Mouse (Mus musculus) forebrain, embryonic 10.5 days (tissue): ENCODE data around the gene Tmem125. TPM values are rescaled to one million over a fixed set of nuclear protein-coding genes. Genes with fewer than 3 reads are reported as not detected.
"Not testable (repeated sequence)": the region's sequence is repeated elsewhere in the genome, so short reads cannot be mapped to it uniquely, and the experiment has no call there.

Experiments
- DNase-seq: peaks from one replicate; pipeline ENCODE4 v3.0.0-alpha.2; 2017; ENCODE audit warnings: low spot score; ENCODE audit errors: extremely low spot score
- H3K27ac ChIP-seq: fragments of 300-500 bp; sonication (generic); 2 replicates; pipeline ENCODE4 v1.5.1; 2016; ENCODE audit warnings: mild to moderate bottlenecking
- H3K27me3 ChIP-seq: fragments of 300-500 bp; sonication (generic); 2 replicates; pipeline ENCODE4 v1.6.1; 2016; ENCODE audit warnings: mild to moderate bottlenecking; ENCODE audit not compliant: poor library complexity, severe bottlenecking
- H3K36me3 ChIP-seq: fragments of 300-500 bp; sonication (generic); replicated peaks from 2 replicates; pipeline ENCODE4 v1.6.1; 2016; ENCODE audit warnings: mild to moderate bottlenecking, moderate library complexity
- H3K4me1 ChIP-seq: fragments of 300-500 bp; sonication (generic); 2 replicates; pipeline ENCODE4 v1.6.1; 2016
- H3K4me3 ChIP-seq: fragments of 300-500 bp; sonication (generic); 2 replicates; pipeline ENCODE4 v1.5.1; 2016; ENCODE audit warnings: mild to moderate bottlenecking, moderate library complexity
- H3K9me3 ChIP-seq: fragments of 300-500 bp; sonication (generic); 2 replicates; pipeline ENCODE4 v1.6.1; 2016; ENCODE audit warnings: mild to moderate bottlenecking, moderate library complexity
- WGBS: fragments of 180-500 bp; shearing (Covaris S2); methylation state at CpG from one replicate; pipeline ENCODE4 v1.1.7; 2016; 5-methylcytosine and 5-hydroxymethylcytosine counted together
- polyA plus RNA-seq: library from polyadenylated mRNA; unstranded; fragments of >200 nt; fragmentation: Nextera tagmentation; extraction: Ambion mirVana; gene quantifications from 2 replicates; pipeline ENCODE4 v1.2.1, GENCODE M21; 2016

Gene Tmem125
- polyA plus RNA-seq, 1 experiment from 2014 or later: 0.68 TPM

DNA sequence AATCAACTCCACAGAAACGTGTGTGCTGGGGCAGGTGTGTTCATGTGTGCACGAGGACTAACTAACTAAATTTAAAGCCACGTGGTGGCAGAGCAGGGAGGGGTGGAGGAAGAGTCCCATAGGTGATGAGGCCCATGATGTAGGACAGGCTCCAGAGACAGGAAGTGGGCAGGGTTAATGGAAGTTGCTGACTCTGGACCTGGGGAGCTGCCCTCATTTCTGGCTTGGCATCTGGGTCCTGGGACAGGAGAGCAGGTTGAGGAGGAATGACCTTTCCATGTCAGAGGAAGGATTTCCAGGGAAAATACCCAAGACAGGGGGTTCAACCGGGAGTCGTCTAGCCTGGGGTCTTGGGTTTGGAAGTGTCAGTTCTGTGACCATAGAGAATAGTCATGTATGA lies 11.2 kb downstream of the Tmem125 start:
- WGBS: 85% methylated on average over 5 of the region's 5 CpGs
- no peak overlapping the region for H3K4me3 ChIP-seq
- H3K9me3 ChIP-seq: no peaks in the 10 kb centered on the region
- H3K27ac ChIP-seq: no peak overlapping the region
- no peaks in the 10 kb centered on the region for H3K27me3 ChIP-seq
- no peaks in the 10 kb centered on the region for H3K36me3 ChIP-seq
- no peak for DNase-seq
- peaks cover 16% of the 10 kb centered on the region for H3K4me1 ChIP-seq

GRCm38 (mm10) chr4:118527720-118528119 lies 16.1 kb downstream of the Tmem125 start:
- no peak for DNase-seq
- Histone ChIP-seq H3K4me3 (no peak overlapping the region), H3K9me3 (no peaks in the 10 kb centered on the region), H3K27me3 (no peaks in the 10 kb centered on the region), H3K4me1 (peaks cover 29% of the 10 kb centered on the region), H3K27ac (no peak overlapping the region), H3K36me3 (no peaks in the 10 kb centered on the region)
- WGBS: 80% methylated on average over 6 of the region's 6 CpGs

DNA sequence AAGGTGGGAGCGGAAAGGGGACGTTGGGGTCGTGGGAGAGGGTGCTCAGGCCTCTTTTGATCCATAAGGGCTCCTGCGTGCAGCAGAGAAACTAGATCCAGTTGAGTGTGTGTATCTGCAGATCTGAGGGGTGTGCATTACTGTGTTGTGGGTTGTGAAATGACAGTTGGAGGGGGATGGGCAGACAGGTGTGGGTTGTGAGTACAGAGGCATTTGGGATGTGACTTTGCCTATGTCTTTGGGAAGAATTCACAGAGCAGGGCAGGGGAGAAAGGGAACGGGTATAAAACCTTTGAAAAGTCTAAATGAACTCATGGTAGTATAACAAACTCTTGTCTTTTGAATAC lies 16.5 kb downstream of the Tmem125 start:
- 0 out of 2 replicates have a peak overlapping the region, but pooled peaks have one; percentile 15 for H3K27ac ChIP-seq
- H3K4me1 ChIP-seq: peaks cover 29% of the 10 kb centered on the region
- no peaks in the 10 kb centered on the region for H3K27me3 ChIP-seq
- no peaks in the 10 kb centered on the region for H3K9me3 ChIP-seq
- H3K36me3 ChIP-seq: no peaks in the 10 kb centered on the region
- 42% methylated on average over 5 of the region's 5 CpGs for WGBS
- DNase-seq: no peak
- no peak overlapping the region for H3K4me3 ChIP-seq

DNA sequence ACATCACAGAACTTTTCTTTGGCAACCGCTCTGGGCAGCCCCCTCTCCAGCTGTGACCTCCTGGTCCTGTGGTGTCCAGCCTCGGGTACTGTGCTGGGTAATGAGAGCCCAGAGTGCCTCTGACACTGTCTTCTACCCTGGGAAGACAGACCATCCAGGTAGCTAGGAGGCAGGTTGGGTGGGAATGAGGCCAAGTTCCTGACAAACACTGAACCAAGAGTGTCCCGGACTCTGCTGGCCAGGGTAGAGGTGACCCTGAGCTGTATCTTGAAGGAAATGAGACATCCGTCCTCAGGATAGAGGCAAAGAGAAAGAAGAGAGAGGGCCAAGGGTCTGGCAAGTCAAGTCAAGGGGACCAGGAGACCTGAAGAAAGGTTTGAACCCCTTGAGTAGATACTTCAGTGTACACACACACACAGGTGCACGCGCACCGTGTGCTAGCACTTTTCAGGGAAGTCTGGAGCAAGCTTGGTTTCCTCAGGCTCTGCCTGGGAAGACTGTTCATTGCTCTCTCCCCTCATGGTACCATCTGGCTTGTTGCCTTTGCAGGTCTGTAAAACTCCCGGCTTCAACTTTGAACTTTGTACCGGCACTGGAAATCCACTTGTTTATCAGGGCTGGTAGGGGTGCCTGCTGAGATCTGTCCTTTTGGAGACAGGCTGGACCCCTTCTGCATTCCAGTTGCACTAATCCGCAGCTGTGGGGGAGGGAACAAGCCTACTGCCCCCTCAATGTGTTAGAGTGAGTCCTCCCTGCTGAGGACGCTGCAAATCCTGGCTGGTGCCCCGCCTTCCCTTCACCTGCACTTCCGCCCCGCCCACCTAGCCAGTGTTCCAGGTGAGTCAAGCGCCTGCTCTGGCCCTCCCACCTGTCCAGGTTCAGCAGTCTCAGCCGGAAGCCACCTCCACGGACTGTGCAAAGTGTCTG lies 17.2 kb downstream of the Tmem125 start, which contains the start of gene 2610528J11Rik:
Gene 2610528J11Rik, plus strand, starts transcription at position 592 of the 927 bp plus-strand sequence.
- Histone ChIP-seq H3K9me3 (no peaks in the 10 kb centered on the region), H3K27me3 (no peaks in the 10 kb centered on the region), H3K36me3 (no peaks in the 10 kb centered on the region), H3K27ac (peak within 1 kb of the TSS; percentile 51; the same call in 1 of the 2 replicates), H3K4me1 (peaks cover 23% of the 10 kb centered on the region), H3K4me3 (no peak within 1 kb of the TSS)
- no peak for DNase-seq
- WGBS: 33% methylated on average over 17 of the region's 17 CpGs

GRCm38 (mm10) chr4:118525779-118526178 lies 18.1 kb downstream of the Tmem125 start:
- Histone ChIP-seq H3K9me3 (no peaks in the 10 kb centered on the region), H3K27me3 (no peaks in the 10 kb centered on the region), H3K4me1 (peaks cover 17% of the 10 kb centered on the region), H3K36me3 (no peaks in the 10 kb centered on the region), H3K27ac (no peak overlapping the region), H3K4me3 (no peak overlapping the region)
- no peak for DNase-seq
- 72% methylated on average over 3 of the region's 3 CpGs for WGBS

GRCm38 (mm10) chr4:118523976-118524375 lies 19.9 kb downstream of the Tmem125 start:
- Histone ChIP-seq H3K9me3 (no peaks in the 10 kb centered on the region), H3K36me3 (no peaks in the 10 kb centered on the region), H3K4me1 (peaks cover 17% of the 10 kb centered on the region), H3K27ac (no peak overlapping the region), H3K27me3 (no peaks in the 10 kb centered on the region), H3K4me3 (no peak overlapping the region)
- no peak for DNase-seq
- 93% methylated on average over 7 of the region's 7 CpGs for WGBS

DNA sequence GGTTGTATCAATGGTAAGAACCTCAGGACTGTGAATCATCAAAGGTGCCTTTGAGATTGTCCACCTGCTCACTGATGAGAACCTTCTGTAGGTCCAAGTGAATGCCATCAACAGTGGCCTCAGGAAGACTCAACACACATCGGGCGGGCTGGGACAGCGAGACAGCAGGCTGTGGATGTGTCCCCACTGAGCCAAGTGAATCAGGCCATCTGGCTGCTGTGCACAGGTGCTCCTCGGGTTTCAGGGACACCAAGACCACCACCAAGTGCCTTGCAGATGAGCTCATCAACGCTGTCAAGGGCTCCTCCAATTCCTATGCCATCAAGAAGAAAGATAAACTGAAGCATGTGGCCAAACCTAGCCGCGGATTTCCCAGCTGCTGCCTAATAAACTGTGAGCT lies 21.6 kb downstream of the Tmem125 start:
- WGBS: 92% methylated on average over 7 of the region's 7 CpGs
- H3K4me1 ChIP-seq: peaks cover 14% of the 10 kb centered on the region
- no peaks in the 10 kb centered on the region for H3K36me3 ChIP-seq
- no peak overlapping the region for H3K4me3 ChIP-seq
- no peaks in the 10 kb centered on the region for H3K9me3 ChIP-seq
- no peak overlapping the region for H3K27ac ChIP-seq
- DNase-seq: no peak
- peaks cover 16% of the 10 kb centered on the region for H3K27me3 ChIP-seq

GRCm38 (mm10) chr4:118518208-118518607 lies 25.6 kb downstream of the Tmem125 start:
- Histone ChIP-seq H3K36me3 (no peaks in the 10 kb centered on the region), H3K4me3 (no peak overlapping the region), H3K9me3 (no peaks in the 10 kb centered on the region), H3K27ac (no peak overlapping the region), H3K27me3 (peaks cover 29% of the 10 kb centered on the region), H3K4me1 (peaks cover 24% of the 10 kb centered on the region)
- 71% methylated on average over 5 of the region's 5 CpGs for WGBS
- DNase-seq: no peak

- peaks cover 28% of the 10 kb centered on the region for H3K4me1 ChIP-seq
- no peak for DNase-seq
- WGBS: 35% methylated on average over 16 of the region's 16 CpGs
- no peaks in the 10 kb centered on the region for H3K9me3 ChIP-seq
- peaks cover 29% of the 10 kb centered on the region for H3K27me3 ChIP-seq
- peak overlapping the region; percentile 20 for H3K4me3 ChIP-seq
- peak overlapping the region; percentile 53; the same call in 1 of the 2 replicates for H3K27ac ChIP-seq
- no peaks in the 10 kb centered on the region for H3K36me3 ChIP-seq
Measured at GRCm38 (mm10) chr4:118517497-118518146, 26.2 kb downstream of the Tmem125 start.

DNA sequence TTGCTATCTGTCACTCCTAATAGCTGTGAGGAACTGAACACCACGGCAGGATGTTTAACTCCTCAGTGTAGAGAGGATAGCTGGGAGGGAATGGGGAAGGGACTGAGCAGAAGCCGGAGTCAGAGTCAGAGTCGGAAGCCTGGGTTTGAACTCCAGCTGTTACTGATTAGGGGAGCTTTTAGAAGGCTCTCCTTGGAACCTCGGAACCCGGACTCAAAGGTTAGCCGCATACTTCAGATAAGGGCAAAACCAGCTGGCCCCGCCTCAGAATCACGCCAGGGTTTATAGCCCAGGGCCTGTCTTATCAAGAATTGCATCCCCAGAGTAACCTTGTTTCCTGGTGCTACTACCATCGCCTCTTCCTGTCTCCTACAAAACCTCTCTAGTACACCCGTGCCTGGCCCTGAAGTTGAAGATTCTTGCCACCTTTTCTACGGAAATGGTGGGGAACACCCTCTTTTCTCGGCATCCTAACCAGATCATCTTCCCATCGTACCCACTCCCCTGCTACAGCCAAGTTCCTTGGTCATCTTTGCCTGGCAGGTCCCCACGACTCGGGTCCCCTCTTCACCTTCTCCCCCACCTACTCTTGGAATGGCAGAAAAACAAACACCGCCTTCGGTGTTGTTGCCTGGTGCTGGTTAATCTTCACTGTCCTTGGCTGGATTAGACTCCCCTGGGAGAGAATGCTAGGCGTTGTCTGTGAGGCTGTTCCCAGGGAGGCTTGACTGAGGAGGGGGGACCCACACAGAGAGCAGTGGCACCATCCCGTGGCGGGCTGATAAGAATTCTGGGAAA lies 26.9 kb downstream of the Tmem125 start:
- 22% methylated on average over 20 of the region's 20 CpGs for WGBS
- no peak for DNase-seq
- Histone ChIP-seq H3K27me3 (peaks cover 29% of the 10 kb centered on the region), H3K36me3 (no peaks in the 10 kb centered on the region), H3K4me3 (peak overlapping the region; percentile 20), H3K4me1 (peaks cover 28% of the 10 kb centered on the region), H3K9me3 (no peaks in the 10 kb centered on the region), H3K27ac (peak overlapping the region; percentile 53; the same call in 1 of the 2 replicates)

- Histone ChIP-seq H3K9me3 (no peaks in the 10 kb centered on the region), H3K4me3 (no peak overlapping the region), H3K27ac (peak overlapping the region; percentile 9; the same call in 1 of the 2 replicates), H3K36me3 (no peaks in the 10 kb centered on the region), H3K27me3 (no peaks in the 10 kb centered on the region), H3K4me1 (peaks cover 25% of the 10 kb centered on the region)
- peak; percentile 32 for DNase-seq
- WGBS: 6% methylated on average over 6 of the region's 6 CpGs
Measured at GRCm38 (mm10) chr4:118509050-118509449, 34.8 kb downstream of the Tmem125 start.

GRCm38 (mm10) chr4:118507171-118507570 lies 36.7 kb downstream of the Tmem125 start:
- not testable (repeated sequence) for H3K9me3 ChIP-seq
- 83% methylated on average over 1 of the region's 1 CpGs for WGBS

More at GRCm38 (mm10) chr4:118507171-118507570, 36.7 kb downstream of the Tmem125 start:
- peaks cover 15% of the 10 kb centered on the region for H3K4me1 ChIP-seq
- H3K27me3 ChIP-seq, H3K4me3 ChIP-seq, DNase-seq, H3K36me3 ChIP-seq, H3K27ac ChIP-seq: not testable (repeated sequence)
